9 mouse cellular contexts compared by ENCODE assay signal in genomic region chr2:20276124-20276523, GRCm38 (mm10).
A peak's percentile ranks its signal among the peaks of the same experiment; 100 is the strongest.
DNase-seq lines count a peak whose midpoint lies in the region; ATAC-seq and TF ChIP-seq lines count a peak whose summit lies in the region.
"Had no signal": no experiment of that assay in that cellular context is flagged by ENCODE, and none has a peak within 500 bp of the region (broad histone marks: within the 10 kb centered on the region; RNA-seq: fewer than 3 reads in every experiment).

No protein-coding gene starts in this region.

- no peaks in the 10 kb centered on the region for H3K36me3 ChIP-seq in hindbrain, embryonic 10.5 days
- no peaks in the 10 kb centered on the region for H3K36me3 ChIP-seq in hindbrain, embryonic 16.5 days (ENCODE audit: control insufficient read depth, insufficient read depth, low read length)
- no peaks in the 10 kb centered on the region for H3K36me3 ChIP-seq in MEL (ENCODE audit: control insufficient read depth in 1 of 2, insufficient read depth in 2 of 2, low read length in 2 of 2)
- H3K36me3 ChIP-seq in midbrain, postnatal 0 days (ENCODE audit: insufficient read depth, low read length): no peaks in the 10 kb centered on the region
- H3K36me3 ChIP-seq: hindbrain, embryonic 15.5 days had no signal

- no peak for TF ChIP-seq EP300 in MEL (IDR thresholded peaks at IDR 0.05; ENCODE audit: low read depth in 1 of 2, low read length in 2 of 2)

- no peak overlapping the region for H3K9ac ChIP-seq in hindbrain, embryonic 16.5 days (ENCODE audit: low read depth, low read length)
- H3K9ac ChIP-seq in MEL (ENCODE audit: control insufficient read depth, low read depth, low read length, poor library complexity, severe bottlenecking): no peak overlapping the region
- no peak overlapping the region for H3K9ac ChIP-seq in midbrain, postnatal 0 days (replicated peaks; ENCODE audit: low read length, poor library complexity, severe bottlenecking)
- H3K9ac ChIP-seq: hindbrain, embryonic 15.5 days had no signal

- no peak overlapping the region for H3K27ac ChIP-seq in hindbrain, embryonic 10.5 days
- H3K27ac ChIP-seq in hindbrain, embryonic 16.5 days (ENCODE audit: low read depth, low read length): no peak overlapping the region
- no peak overlapping the region for H3K27ac ChIP-seq in MEL (ENCODE audit: control insufficient read depth, low read depth, low read length)
- no peak overlapping the region for H3K27ac ChIP-seq in midbrain, postnatal 0 days (ENCODE audit: low read depth, low read length)
- H3K27ac ChIP-seq: hindbrain, embryonic 15.5 days had no signal

- peak in 2 of 3 experiments; percentile 45 to 47; a peak in 4 of 6 replicates for TF ChIP-seq CTCF in MEL (IDR thresholded peaks at IDR 0.05 in 2 of 3, conservative IDR thresholded peaks at IDR 0.05 in 1 of 3; ENCODE audit: control insufficient read depth in 1 of 3, insufficient read depth in 1 of 3, low read depth in 2 of 3, low read length in 3 of 3, poor library complexity in 1 of 3, severe bottlenecking in 1 of 3)
- peak; percentile 69 for TF ChIP-seq CTCF in midbrain, postnatal 0 days (IDR thresholded peaks at IDR 0.05)

- no peaks in the 10 kb centered on the region for H3K4me1 ChIP-seq in hindbrain, embryonic 10.5 days (replicated peaks)
- H3K4me1 ChIP-seq in hindbrain, embryonic 16.5 days (ENCODE audit: control insufficient read depth, insufficient read depth, low read depth, low read length): no peaks in the 10 kb centered on the region
- H3K4me1 ChIP-seq in MEL (ENCODE audit: control insufficient read depth in 1 of 2, insufficient read depth in 2 of 2, low read length in 2 of 2): no peaks in the 10 kb centered on the region
- no peaks in the 10 kb centered on the region for H3K4me1 ChIP-seq in midbrain, postnatal 0 days (ENCODE audit: insufficient read depth, low read length)
- H3K4me1 ChIP-seq: hindbrain, embryonic 15.5 days had no signal

- no peak for ATAC-seq in hindbrain, embryonic 16.5 days
- no peak for ATAC-seq in midbrain, postnatal 0 days (ENCODE audit: low FRiP score)

- no peaks in the 10 kb centered on the region for H3K79me2 ChIP-seq in MEL (ENCODE audit: control insufficient read depth, insufficient read depth, low read length, poor library complexity)

- no peaks in the 10 kb centered on the region for H3K27me3 ChIP-seq in hindbrain, embryonic 10.5 days (ENCODE audit: insufficient read depth, poor library complexity, severe bottlenecking)
- no peaks in the 10 kb centered on the region for H3K27me3 ChIP-seq in hindbrain, embryonic 16.5 days (replicated peaks; ENCODE audit: control insufficient read depth, insufficient read depth, low read length)
- no peaks in the 10 kb centered on the region for H3K27me3 ChIP-seq in MEL (ENCODE audit: control insufficient read depth in 1 of 2, insufficient read depth in 2 of 2, low read length in 2 of 2)
- H3K27me3 ChIP-seq in midbrain, postnatal 0 days (ENCODE audit: insufficient read depth, low read length): no peaks in the 10 kb centered on the region
- H3K27me3 ChIP-seq: hindbrain, embryonic 15.5 days had no signal

- TF ChIP-seq RAD21 in MEL (IDR thresholded peaks at IDR 0.05; ENCODE audit: low read depth, low read length): peak; percentile 16

- 55% methylated on average over 2 of the region's 2 CpGs for WGBS in hindbrain, embryonic 10.5 days
- 53% methylated on average over 2 of the region's 2 CpGs for WGBS in hindbrain, embryonic 16.5 days
- 59% methylated on average over 2 of the region's 2 CpGs for WGBS in midbrain, postnatal 0 days

- peak; percentile 58 for DNase-seq in hindbrain, embryonic 10.5 days (ENCODE audit: low spot score)
- peak; percentile 17 for DNase-seq in MEL (ENCODE audit: low read depth, low spot score)
- DNase-seq in cerebellum, postnatal 10 days: peak; percentile 80 to 88
- peak; percentile 25 to 50 for DNase-seq in gastrocnemius, postnatal 4 days (ENCODE audit: low spot score in 2 of 2)
- peak; percentile 14 for DNase-seq in layer of hippocampus, adult 9-11 months
- peak; percentile 62 for DNase-seq in midbrain, postnatal 0 days (ENCODE audit: low spot score)
- DNase-seq in spleen, adult 12 weeks (ENCODE audit: low spot score): no peak

- H3K4me3 ChIP-seq in hindbrain, embryonic 10.5 days: no peak overlapping the region
- H3K4me3 ChIP-seq in hindbrain, embryonic 16.5 days (ENCODE audit: low read length): no peak overlapping the region
- H3K4me3 ChIP-seq in MEL (ENCODE audit: control insufficient read depth in 1 of 2, insufficient read depth in 1 of 2, low read depth in 2 of 2, low read length in 2 of 2): no peak overlapping the region
- no peak overlapping the region for H3K4me3 ChIP-seq in midbrain, postnatal 0 days (ENCODE audit: low read depth, low read length)
- H3K4me3 ChIP-seq: hindbrain, embryonic 15.5 days had no signal

- no peak overlapping the region for H3K4me2 ChIP-seq in hindbrain, embryonic 16.5 days (ENCODE audit: low read length)
- no peak overlapping the region for H3K4me2 ChIP-seq in midbrain, postnatal 0 days (ENCODE audit: low read depth, low read length, poor library complexity, severe bottlenecking)
- H3K4me2 ChIP-seq: hindbrain, embryonic 15.5 days had no signal

- no peaks in the 10 kb centered on the region for H3K9me3 ChIP-seq in hindbrain, embryonic 10.5 days
- no peaks in the 10 kb centered on the region for H3K9me3 ChIP-seq in hindbrain, embryonic 16.5 days (ENCODE audit: control insufficient read depth, low read length)
- no peaks in the 10 kb centered on the region for H3K9me3 ChIP-seq in MEL (replicated peaks; ENCODE audit: insufficient read depth, low read length)
- H3K9me3 ChIP-seq in midbrain, postnatal 0 days (ENCODE audit: low read length): no peaks in the 10 kb centered on the region
- H3K9me3 ChIP-seq: hindbrain, embryonic 15.5 days had no signal

- TF ChIP-seq POLR2A in MEL (IDR thresholded peaks at IDR 0.05; ENCODE audit: control insufficient read depth in 1 of 2, insufficient read depth in 1 of 2, low read depth in 1 of 2, low read length in 2 of 2, poor library complexity in 1 of 2): no peak

TF ChIP-seq in MEL, 35 proteins besides CTCF, POLR2A, EP300 and RAD21:
- TF ChIP-seq CHD1 (IDR thresholded peaks at IDR 0.05; ENCODE audit: low read depth, low read length) (no peak), SMC3 (IDR thresholded peaks at IDR 0.05; ENCODE audit: low read depth, low read length) (peak; percentile 45), BHLHE40 (IDR thresholded peaks at IDR 0.05; ENCODE audit: borderline replicate concordance, low read depth, low read length) (no peak), MYC (IDR thresholded peaks at IDR 0.05; ENCODE audit: low read depth, low read length) (no peak), SIN3A (IDR thresholded peaks at IDR 0.05; ENCODE audit: low read length) (no peak)
